Mouse (Mus musculus) spleen, postnatal 4 days (tissue): Measurements from ENCODE around the gene Glra4.

Experiments
- DNase-seq, 2 experiments: peaks; one replicate each; pipeline ENCODE4 v3.0.0; 2022; ENCODE audit warnings: low spot score in 2 of 2

Gene Glra4

DNA sequence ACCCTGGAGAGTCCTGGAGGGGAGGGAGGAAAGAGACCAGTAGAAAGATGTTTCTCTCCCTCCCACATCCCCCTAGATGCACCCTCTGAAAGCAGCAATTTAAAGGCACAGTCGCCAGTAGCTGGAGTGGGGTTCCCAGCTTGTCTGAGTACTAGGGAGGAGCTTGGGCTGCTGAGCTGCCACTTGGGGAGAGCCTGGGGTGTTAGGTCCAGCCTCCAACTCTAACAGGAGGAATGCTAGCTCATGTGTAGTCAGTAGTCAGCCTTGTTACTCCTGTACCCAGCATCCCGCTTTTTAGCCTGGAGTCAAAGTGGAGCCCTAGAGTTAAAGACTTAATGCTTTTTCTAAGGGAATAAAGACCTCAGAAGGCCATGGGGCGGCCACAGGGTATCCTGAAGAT is at the start of gene Glra4:
Gene Glra4 (minus strand): TSS at position 101 of the 400 bp plus-strand sequence.
- no peak for DNase-seq

DNA sequence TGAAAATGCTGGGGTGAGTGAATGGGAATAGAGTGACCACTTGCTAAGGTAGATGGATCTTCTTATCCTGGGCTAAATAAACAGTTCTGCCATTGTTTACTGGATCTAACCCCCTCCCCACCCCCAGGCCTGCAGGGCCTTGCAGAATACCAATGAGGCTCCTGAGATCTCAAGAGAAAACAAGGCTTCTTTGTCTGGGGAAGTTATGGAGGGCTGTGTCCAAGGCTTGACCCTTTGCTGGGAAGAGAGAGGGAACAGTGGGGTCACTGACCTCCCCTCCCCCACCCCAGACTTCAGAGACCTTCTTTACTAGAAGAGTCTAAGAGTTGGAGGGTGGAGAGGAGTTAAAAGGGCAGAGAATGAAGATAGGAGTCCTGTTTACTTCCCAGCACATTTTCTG is 48.7 kb upstream of the Glra4 start:
- no peak for DNase-seq

DNA sequence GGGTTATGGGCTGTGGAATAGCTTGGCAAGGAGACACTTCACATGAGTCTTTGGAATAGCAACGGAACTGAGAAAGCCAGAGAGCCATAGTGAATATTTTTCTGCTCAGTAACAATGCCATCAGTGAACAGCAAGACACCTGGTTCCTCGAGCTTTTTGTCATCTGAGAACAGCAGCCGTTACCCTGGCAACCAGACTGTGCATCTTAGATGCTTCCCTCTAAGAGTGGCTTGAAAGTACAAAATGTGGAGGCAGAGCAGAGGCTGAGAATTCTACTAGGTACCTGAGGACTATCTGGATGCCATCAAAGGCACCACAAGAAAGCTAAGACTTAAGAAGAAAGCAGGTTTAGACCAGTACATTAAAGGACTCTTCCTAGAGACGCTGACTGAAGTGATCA is 45.1 kb upstream of the Glra4 start:
- DNase-seq, result no peak

DNA sequence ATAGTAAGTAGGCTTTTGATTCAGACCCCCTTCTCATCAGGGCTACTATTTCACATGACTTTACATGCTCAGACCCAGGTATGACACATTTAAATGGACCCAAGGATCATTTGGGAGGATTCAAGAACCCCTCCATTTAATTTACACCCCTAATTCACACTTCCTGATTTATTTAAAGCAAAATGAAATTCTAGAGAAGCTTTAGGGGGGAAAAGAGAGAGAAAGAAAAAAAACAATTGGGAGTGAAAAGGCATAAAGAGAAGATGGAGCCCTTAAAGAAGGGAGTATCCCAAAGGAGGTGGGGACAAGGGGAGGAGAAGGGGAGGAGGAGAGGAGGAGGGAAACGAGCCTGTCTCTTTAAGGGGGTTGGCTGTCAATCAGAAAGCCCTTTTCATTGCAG is 42.4 kb upstream of the Glra4 start, which contains the start of gene Plp1:
Gene Plp1 (plus strand): TSS at position 301 of the 400 bp plus-strand sequence.
- no peak for DNase-seq

GRCm38 (mm10) chrX:136820250-136820649 is 40.3 kb upstream of the Glra4 start:
- DNase-seq, result peak; percentile 19 to 68

DNA sequence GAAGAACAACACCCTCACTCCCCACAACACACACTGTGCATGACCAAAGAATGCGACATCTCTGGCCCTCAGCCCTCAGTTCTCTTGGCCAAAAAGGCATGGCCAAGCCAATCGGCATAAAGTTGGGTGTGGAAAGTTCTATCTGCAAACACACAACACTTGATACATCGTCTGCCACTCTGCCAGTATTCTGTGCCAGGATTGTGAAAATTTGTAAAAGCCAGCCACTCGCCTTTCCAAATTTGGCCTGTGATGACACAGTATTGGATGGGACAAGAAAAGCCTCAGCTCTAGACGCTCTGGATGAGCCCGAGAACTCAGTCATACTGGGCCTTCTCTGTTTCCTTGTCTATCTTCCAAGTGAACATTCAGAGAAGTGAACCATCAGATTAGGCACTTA is 39.8 kb upstream of the Glra4 start:
- no peak for DNase-seq

DNA sequence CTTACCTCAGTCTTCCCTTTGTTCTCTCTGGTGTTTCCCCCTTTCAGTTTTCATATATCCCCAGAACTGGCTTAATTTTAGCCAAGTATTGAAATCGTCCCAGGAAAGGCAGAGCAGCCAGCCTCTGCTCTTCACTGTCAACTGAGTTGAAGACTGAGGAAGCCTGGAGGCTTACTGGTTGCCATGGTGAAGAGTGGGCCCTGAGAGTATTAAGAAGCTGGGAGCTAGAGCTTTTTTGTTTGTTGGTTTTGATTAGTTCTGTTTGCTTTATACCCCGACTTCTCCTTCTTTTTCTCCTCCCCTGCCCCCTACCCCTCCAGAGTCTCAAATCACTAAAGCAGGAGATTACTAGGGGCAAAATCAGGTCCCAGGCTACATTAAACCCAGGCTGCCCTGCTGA is 17.3 kb upstream of the Glra4 start:
- no peak for DNase-seq

GRCm38 (mm10) chrX:136789446-136789845 is 9.5 kb upstream of the Glra4 start:
- no peak for DNase-seq

DNA sequence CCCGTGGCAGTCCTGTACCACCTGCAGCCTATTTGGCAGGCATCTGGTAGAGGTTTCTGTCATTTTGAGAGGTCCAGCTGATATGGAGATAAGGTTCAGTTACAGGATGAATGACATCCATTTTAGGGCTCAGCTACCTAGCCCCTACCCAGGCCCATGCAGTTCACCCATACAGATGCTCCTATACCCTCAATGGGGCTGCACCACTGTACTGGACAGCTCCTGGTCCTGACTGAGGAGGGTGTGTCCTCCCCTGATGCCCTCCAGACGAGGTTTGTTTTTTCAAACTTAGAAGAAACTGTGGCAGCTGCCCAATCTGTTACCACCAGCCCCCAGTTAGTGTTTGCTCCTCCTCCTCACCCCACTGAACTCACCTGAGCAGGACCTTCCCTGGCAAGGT is 679 bp downstream of the Glra4 start:
- DNase-seq, result no peak

DNA sequence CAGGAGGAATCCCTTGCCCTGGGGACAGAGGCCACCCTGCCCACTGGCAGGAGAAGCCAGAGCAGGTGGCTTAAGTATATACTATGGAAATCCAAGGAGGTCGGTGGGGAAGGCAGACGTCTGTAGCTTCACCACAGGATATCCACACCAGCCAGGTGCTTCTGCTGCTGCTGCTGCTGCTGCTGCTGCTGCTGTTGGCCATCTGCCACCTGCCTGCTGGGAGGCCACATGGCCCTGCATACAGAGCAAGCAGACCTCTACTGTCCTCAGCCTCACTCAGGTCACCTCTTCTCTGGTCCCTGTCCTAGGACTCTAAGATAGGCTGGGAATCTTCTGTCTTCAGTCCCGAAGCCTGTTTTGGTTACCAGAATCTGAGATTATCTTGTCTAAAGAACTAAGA is 1.9 kb downstream of the Glra4 start:
- no peak for DNase-seq

DNA sequence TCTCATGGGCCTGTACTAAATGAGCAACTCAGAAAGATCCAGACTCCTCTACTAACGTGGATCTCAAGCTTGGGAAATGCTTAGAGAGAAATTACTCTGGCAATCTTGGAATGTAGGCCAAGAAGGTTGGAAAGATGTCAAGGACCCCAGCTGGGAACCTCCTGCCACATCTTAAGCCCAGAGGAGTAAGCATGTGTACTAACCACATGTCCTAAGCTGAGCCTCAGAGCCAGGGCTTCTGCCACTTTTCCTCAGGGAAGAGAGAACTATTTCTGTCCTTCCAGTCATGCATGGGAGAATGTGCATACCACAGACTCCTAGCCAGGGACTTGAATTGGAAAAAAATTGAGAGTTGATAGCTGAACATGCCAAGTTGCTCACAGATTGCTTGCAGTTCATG is 6.9 kb downstream of the Glra4 start:
- no peak for DNase-seq

DNA sequence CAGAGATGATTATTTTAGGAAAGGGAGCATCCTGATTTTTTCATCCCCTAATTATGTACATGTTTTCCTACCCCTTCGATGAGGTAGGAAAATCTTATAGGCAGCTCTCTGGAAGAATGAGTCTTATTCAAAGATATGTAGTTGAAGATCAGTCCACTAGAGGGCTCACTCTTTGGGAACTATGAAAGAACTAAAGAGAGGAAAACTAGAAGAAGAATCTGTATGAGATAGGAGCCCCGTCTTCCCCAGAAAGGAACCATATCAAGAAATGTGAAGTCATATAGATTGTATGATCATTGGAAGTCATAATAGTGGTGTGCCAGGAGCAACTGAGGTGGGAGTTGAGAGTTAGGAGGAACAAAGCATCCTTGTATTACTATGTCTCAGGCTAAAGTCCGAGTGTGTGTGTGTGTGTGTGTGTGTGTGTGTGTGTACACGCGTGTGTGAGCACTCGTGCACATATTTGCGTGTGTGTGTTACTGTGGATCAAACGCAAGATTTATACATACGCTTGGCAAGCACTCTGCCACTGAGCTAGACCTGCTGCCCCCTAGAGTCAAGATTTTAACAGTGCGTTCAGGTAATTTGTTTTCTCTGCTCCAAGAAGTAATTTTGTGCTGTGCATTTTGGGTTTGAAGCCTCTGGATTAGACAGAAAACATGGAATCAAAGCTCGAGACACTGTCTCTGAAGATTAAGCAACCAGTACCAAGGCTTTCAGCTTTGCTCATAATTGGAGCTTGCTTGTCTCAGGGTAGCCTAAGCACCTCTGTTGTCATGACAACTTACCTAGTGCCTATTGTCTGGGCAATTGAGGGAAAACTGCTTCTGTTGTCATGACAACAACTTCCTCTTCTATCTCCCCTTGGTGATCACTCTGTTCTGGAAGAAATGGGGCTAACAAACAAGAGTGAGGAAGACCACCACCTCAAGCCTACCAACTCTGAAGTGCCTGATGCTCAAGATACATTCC is 18.6 kb downstream of the Glra4 start:
- DNase-seq, result no peak

DNA sequence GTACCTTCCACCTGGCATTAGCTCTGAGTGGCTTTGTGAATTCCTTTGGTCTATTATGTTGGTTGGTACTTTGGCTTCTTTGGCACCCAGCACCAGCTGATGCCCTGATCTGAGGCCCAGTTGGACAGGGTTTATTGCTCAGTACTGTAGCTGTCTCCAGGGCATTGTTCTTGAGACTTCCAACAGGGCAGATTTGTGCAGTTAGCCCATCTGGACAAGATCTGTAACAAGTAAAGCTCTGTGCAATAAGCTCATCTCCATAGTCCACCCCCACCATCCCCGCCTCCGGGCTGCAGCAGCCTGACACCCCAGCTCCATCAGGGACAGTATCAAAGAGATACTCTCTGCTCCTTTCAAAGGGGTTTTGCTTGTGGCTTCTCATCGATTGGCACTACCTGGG is 24.5 kb downstream of the Glra4 start:
- DNase-seq, result no peak

GRCm38 (mm10) chrX:136749329-136749728 is 30.6 kb downstream of the Glra4 start:
- DNase-seq, result no peak

DNA sequence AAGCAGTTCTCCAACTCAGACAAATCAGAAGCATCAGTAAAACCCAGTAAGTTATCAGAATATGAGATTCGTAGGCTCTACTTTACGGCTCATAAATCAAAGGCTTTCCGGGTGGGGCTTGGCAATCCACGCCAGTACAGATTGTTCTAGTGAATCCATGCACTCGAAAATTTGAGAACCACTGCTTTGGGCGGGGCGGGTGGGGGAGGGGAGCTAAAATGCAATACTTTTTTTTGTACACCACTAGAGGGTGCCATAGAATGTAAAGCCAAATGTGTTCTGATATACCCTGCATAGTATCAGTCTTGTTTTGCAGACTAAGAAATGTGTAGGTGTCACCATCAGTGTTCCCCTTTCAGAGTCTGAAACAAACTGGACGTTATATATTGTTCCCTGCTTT is 35.3 kb downstream of the Glra4 start:
- no peak for DNase-seq

- no peak for DNase-seq
These were observed 36.5 kb downstream of the Glra4 start, which contains the start of gene Morf4l2 for GRCm38 (mm10) chrX:136743459-136743858. TSS of gene Morf4l2 (minus strand) at chrX:136743690.

DNA sequence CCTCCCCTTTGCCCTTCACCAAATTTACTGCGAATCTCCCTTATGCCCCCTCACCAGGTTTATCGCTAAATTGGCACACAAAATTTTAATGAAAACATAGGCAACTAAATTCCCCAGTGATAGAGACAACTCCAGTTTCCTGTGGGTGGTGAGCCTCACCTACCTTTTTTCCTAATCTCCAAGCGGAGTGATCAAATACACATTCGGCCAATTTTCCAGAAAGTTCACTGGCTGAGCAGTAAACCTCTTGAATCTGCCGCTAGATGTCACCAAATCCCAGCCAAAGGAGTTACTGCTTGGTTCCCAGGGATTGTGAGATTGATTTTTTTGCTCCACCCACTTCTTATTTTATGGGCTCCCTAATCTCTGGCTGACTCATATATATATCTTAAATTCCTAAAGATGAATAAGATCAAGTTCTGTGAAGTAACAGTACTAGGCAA is 37.3 kb downstream of the Glra4 start:
- DNase-seq, result peak; percentile 26 to 64

DNA sequence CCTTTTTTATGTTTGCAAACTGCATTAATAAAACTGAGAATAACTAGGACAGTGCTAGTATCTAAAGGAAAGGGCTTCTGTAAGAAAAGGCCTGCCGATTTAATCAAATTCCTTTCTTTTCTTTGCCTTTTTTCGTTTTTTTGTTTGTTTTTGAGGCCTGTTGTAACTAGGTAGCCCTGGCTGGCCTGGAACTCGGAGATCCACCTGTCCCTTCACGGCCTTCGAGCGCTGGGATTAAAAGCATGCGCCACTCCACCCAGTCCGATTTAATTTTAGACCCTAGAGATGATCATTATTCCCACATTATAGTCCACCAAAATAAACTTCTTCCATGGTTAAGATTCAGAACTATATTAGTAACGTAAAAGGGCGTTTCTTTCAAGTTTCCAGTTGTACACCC is 37.7 kb downstream of the Glra4 start:
- DNase-seq, result no peak

GRCm38 (mm10) chrX:136741651-136742201 is 38.2 kb downstream of the Glra4 start:
- peak; percentile 69 to 87 for DNase-seq

DNA sequence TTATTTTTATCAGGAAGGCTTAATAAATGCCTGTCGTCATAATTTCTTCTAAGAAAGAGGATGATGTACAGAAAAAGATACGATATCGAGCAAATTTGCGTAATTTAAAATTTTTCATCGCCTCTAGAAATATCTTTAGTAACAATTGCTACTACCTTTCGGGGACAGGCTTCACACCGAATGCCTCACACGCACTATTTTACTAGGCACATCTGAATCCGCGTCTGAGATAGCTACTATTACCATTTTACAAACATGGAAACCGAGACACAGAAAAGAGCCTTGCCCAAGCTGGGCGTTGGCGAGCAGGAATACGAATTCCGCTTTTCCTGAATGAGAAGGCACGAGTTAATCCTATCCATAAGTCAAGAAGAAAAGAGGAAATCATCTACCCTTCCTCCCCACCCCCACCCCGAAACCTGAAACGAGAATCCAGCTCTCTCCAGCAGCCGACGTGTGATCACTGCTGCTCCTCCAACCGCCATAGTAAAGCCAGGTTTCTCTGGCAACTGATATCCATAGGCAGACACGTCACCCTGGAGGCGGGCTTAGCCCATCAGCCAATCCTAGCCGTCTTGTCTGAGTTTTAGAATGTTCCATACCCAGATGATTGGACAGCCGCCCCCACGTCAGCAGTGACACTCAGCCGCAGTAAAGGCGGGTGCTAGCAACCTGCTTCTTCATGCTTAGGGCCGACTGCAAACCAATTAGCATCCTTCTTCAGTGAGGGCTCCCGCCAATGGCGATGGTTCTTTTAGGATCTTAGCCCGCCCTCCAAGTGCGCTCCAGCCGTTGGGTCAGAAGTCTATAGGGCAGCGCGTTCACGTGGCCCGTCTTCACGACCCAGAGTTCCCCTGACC is 38.9 kb downstream of the Glra4 start:
- DNase-seq, result peak; percentile 86 to 89

GRCm38 (mm10) chrX:136740087-136740790 is 39.7 kb downstream of the Glra4 start:
- DNase-seq, result no peak
